Mouse (Mus musculus) thymus, adult 2 months (tissue): Measurements from ENCODE around the gene Ptcd1. TPM values are rescaled to one million over a fixed set of nuclear protein-coding genes. Genes with fewer than 3 reads are reported as not detected.
A peak's percentile ranks its signal among the peaks of the same experiment; 100 is the strongest.
"Not testable (repeated sequence)": the region's sequence is repeated elsewhere in the genome, so short reads cannot be mapped to it uniquely, and the experiment has no call there.

Experiments used
- DNase-seq: peaks from one replicate; pipeline ENCODE4 v3.0.0; 2021
- H3K27ac ChIP-seq: fragments of 200-500 bp; 2 replicates; pipeline ENCODE4 v1.5.1; 2012; ENCODE audit warnings: low read length, control low read depth; ENCODE audit not compliant: control insufficient read depth, insufficient read depth
- H3K27me3 ChIP-seq: fragments of 200-500 bp; 2 replicates; pipeline ENCODE4 v1.6.1; 2012; ENCODE audit warnings: mild to moderate bottlenecking, low read length, moderate library complexity, mixed read lengths; ENCODE audit not compliant: control insufficient read depth, insufficient read depth
- H3K36me3 ChIP-seq: fragments of 200-500 bp; 2 replicates; pipeline ENCODE4 v1.6.1; 2012; ENCODE audit warnings: mild to moderate bottlenecking, low read length, moderate library complexity; ENCODE audit not compliant: control insufficient read depth, insufficient read depth
- H3K4me1 ChIP-seq: fragments of 200-500 bp; replicated peaks from 2 replicates; pipeline ENCODE4 v1.6.1; 2012; ENCODE audit warnings: low read length; ENCODE audit not compliant: control insufficient read depth, insufficient read depth
- H3K4me3 ChIP-seq: fragments of 200-500 bp; 2 replicates; pipeline ENCODE4 v1.5.1; 2012; ENCODE audit warnings: mild to moderate bottlenecking, low read length, control low read depth, moderate library complexity; ENCODE audit not compliant: control insufficient read depth, insufficient read depth
- CTCF ChIP-seq: fragments of 200-500 bp; IDR thresholded peaks from 2 replicates; pipeline ENCODE4 v1.5.1; 2012; ENCODE audit warnings: mild to moderate bottlenecking, control low read depth, low read length, moderate library complexity, borderline replicate concordance; ENCODE audit not compliant: control insufficient read depth, poor library complexity, insufficient read depth; ENCODE audit errors: extremely low read depth
- POLR2A ChIP-seq: fragments of 200-500 bp; IDR thresholded peaks from 2 replicates; pipeline ENCODE4 v1.6.1; 2012; ENCODE audit warnings: mild to moderate bottlenecking, low read length, control low read depth, moderate library complexity; ENCODE audit not compliant: control insufficient read depth, poor library complexity, insufficient read depth; ENCODE audit errors: extremely low read depth
- WGBS: fragments of 180-500 bp; shearing (Covaris S2); methylation state at CpG from one replicate; pipeline ENCODE4 v1.1.7; 2018; 5-methylcytosine and 5-hydroxymethylcytosine counted together
- polyA plus RNA-seq: library from polyadenylated mRNA; depleted of rRNA; stranded (reverse); fragments of >200 nt; gene quantifications from 2 replicates; pipeline ENCODE4 v1.2.3, GENCODE M21; 2012; rRNA removed

The Ptcd1 gene
- polyA plus RNA-seq = 14.5 and 14.9 TPM in 2 replicates

DNA sequence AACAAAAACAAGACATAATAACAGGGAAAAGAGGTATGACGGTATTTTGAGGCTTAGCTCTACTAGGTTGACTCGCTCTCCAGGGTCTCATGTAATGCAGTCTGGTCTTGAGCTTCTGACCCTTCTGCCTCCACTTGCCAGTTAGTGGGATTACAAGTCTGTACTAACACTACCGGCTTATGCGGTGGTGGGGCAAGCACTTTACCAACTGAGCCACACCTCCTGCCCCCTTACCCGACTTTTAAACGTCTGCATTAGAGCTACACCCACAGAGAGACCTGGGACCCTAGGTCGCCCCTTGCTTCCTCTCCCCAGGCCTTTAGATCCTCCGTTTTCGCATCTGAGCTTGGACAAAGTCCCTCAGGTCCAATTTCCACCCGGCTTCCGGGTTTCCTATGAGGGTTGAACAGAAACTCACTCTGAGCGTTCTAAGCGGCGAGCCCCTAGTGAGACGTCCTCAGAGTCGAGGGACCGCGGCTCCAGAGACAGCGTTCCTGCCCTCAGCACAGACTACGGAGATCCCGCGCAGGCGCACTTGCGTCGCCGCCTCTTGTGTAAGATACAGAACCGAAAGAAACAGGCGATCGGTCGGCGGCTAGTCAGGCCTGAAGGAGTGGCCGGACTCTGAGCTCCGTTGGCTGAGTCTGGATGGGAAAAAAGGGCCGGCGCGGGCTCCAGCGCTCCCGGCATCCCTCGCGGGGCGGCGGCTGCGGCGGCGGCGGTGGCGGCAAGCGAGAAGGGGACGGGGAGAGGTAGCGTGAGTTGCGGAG is at the start of gene Ptcd1, which contains the start of gene Cpsf4:
Gene Ptcd1, minus strand, starts transcription at position 573 of the 770 bp plus-strand sequence.
Gene Cpsf4, plus strand, starts transcription at position 678 of the 770 bp plus-strand sequence.
- Histone ChIP-seq H3K4me1 (peaks cover 10% of the 10 kb centered on the region), H3K36me3 (no peaks in the 10 kb centered on the region; the same call in 1 of the 2 replicates), H3K27me3 (no peaks in the 10 kb centered on the region), H3K27ac (peak within 1 kb of the TSS; percentile 91), H3K4me3 (peak within 1 kb of the TSS; percentile 65)
- TF ChIP-seq POLR2A (peak; percentile 79), CTCF (peak; percentile 30; the same call in 1 of the 2 replicates)
- under 1% methylated on average over 51 of the region's 51 CpGs for WGBS
- peak; percentile 98 for DNase-seq

DNA sequence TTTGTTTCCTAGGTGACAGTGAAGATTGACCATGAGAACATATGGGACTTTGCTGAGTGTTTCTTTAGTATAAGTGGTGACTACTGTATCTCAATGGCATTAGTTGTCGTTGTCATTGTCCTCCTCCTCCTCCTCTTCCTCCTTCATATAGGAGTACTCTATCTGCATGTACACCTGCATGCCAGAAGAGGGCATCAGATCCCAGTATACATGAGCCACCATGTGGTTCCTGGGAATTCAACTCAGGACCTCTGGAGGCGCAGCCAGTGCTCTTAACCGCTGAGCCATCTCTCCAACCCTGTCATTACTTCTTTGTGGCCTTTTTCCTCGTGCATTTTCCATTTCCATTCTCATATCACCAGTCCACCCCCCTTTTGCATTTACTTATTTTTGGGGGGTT is 47.8 kb upstream of the Ptcd1 start:
- Histone ChIP-seq H3K36me3 (peaks cover 14% of the 10 kb centered on the region), H3K27ac (no peak overlapping the region), H3K4me3 (no peak overlapping the region), H3K4me1 (no peaks in the 10 kb centered on the region), H3K27me3 (no peaks in the 10 kb centered on the region)
- DNase-seq = no peak
- 86% methylated on average over 4 of the region's 4 CpGs for WGBS
- TF ChIP-seq POLR2A = no peak
- TF ChIP-seq CTCF = no peak

DNA sequence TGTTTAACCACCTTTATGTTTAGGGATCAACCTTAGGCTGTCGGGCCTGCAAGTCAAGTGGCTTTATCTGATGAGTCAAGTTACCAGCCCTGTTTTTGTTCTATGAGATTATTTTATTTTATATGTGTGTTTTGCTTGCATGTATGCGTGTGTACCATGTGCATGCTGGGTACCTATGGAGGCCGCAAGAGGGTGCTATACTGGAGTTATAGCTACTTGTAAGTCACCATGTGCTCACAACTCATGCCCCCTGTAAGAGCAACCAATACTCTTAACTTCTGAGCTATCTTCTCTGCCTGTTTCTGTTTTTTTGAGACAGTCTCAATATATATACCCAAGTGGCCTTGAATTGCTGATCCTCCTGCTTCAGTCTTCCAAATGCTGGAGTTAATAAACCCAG is 46.6 kb upstream of the Ptcd1 start:
- WGBS = 92% methylated on average over 3 of the region's 3 CpGs
- DNase-seq = no peak

DNA sequence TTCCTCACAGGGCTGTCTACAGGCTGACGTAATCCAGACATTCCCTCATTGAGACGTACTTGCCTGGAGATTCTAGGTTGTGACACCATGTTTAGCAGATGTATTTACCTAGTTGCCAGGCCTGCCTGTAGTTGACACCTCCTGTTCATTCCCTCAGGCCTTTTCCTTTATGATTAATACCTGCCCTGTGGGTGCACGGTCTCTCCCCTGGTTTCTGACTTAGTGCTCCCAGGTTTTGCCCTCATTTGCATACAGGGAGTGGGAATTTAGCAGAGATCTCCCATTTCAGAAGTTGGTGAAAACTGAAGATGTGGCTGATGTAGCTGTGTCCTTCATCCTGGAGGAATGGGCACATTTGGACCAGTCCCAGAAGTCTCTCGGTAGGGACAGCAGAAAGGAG is 45.3 kb upstream of the Ptcd1 start:
- Histone ChIP-seq H3K4me1 (no peaks in the 10 kb centered on the region), H3K27ac (no peak overlapping the region), H3K27me3 (no peaks in the 10 kb centered on the region), H3K4me3 (no peak overlapping the region), H3K36me3 (no peaks in the 10 kb centered on the region; the same call in none of the 2 replicates)
- DNase-seq = no peak
- TF ChIP-seq POLR2A (no peak), CTCF (no peak)
- whole genome bisulfite sequencing = 98% methylated on average over 4 of the region's 4 CpGs

More for the DNA sequence above, 46.6 kb upstream of the Ptcd1 start:
- no peak overlapping the region for H3K27ac ChIP-seq
- no peak overlapping the region for H3K4me3 ChIP-seq
- no peaks in the 10 kb centered on the region for H3K27me3 ChIP-seq
- H3K36me3 ChIP-seq = peaks cover 7% of the 10 kb centered on the region
- TF ChIP-seq POLR2A (no peak), CTCF (no peak)
- no peaks in the 10 kb centered on the region for H3K4me1 ChIP-seq

DNA sequence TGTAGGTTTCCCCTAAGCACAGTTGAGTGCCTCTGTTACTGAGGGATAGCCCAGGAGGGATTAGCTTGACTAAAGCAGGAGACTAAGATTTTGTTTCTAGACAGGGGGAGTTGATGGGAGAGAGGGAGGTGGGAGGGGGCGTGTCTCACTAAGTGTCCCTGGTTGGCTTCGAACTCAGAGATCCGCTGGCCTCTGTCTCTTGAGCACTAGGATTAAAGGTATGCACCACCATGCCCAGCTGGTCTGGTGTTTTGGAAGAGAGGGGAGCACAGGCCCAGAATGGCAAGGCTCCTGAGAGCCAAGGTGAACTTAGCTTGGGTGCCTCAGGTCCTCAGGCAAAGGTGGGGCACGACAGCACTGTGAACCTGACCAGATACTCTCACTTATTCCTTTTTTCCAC is 44.4 kb upstream of the Ptcd1 start:
- H3K27ac ChIP-seq = no peak overlapping the region
- DNase-seq = no peak
- H3K36me3 ChIP-seq = no peaks in the 10 kb centered on the region; the same call in none of the 2 replicates
- TF ChIP-seq POLR2A = no peak
- TF ChIP-seq CTCF = no peak
- H3K4me1 ChIP-seq = no peaks in the 10 kb centered on the region
- no peaks in the 10 kb centered on the region for H3K27me3 ChIP-seq
- no peak overlapping the region for H3K4me3 ChIP-seq
- 97% methylated on average over 4 of the region's 4 CpGs for WGBS

DNA sequence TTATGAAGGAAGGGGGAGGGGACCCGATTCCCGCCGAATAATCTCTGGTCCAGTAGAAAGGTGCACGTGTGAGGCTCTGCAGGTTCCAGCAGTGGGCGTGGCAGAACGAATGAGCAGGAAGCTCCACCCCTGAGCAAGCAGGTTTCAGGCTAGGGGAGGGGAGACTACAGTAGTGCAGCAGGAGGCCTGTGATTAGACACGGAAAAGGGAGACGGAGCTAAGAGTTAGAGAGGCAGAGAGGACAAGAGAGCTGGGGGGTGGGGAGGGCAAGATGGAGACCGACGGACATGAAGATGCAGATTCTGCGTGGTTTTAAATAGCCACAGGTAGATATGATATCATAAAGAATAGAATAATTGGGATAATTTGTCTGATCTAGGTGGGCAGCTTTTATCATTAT is 41.5 kb upstream of the Ptcd1 start:
- H3K36me3 ChIP-seq, H3K27ac ChIP-seq: not testable (repeated sequence)
- WGBS = 94% methylated on average over 11 of the region's 11 CpGs

More for the DNA sequence above, 41.5 kb upstream of the Ptcd1 start:
- peaks cover 11% of the 10 kb centered on the region for H3K4me1 ChIP-seq
- not testable (repeated sequence) for H3K4me3 ChIP-seq, DNase-seq, H3K27me3 ChIP-seq
